Mouse (Mus musculus) retina, adult 2 months (tissue): ENCODE data around the gene Sf3a2.

Experiments used
- DNase-seq: peaks from one replicate; pipeline ENCODE4 v3.0.0-alpha.2; 2012; ENCODE audit warnings: low read depth, low spot score

Sf3a2 gene

GRCm38 (mm10) chr10:80845055-80845693 is 47.2 kb downstream of the Sf3a2 start:
- no peak for DNase-seq

- DNase-seq, result no peak
These were observed 47.7 kb downstream of the Sf3a2 start for GRCm38 (mm10) chr10:80845732-80846131.

GRCm38 (mm10) chr10:80848571-80848970 is 50.6 kb downstream of the Sf3a2 start:
- DNase-seq, result no peak
